Mouse (Mus musculus): Measurements from ENCODE around the gene Pikfyve.

Pikfyve gene

GRCm38 (mm10) chr1:65314054-65315021, 127.9 kb downstream of the Pikfyve start:
- no peak for DNase-seq (ENCODE audit: low spot score)

GRCm38 (mm10) chr1:65315022-65315407, 128.5 kb downstream of the Pikfyve start:
- DNase-seq (ENCODE audit: low spot score), result no peak

Data from ovary, postnatal 10 days (tissue).